Mouse (Mus musculus): ENCODE data around the gene Tmem150a.

Gene Tmem150a

GRCm38 (mm10) chr6:72355066-72355911, at the start of gene Tmem150a:
Tmem150a (plus strand) TSS chr6:72355447.
- DNase-seq (ENCODE audit: low read depth in 1 of 2, low spot score in 2 of 2) = peak in 1 of 2 experiments; percentile 9

GRCm38 (mm10) chr6:72312198-72312597, 43.0 kb upstream of the Tmem150a start:
- no peak for DNase-seq (ENCODE audit: low read depth in 1 of 2, low spot score in 2 of 2)

GRCm38 (mm10) chr6:72313124-72313867, 42.0 kb upstream of the Tmem150a start:
- no peak for DNase-seq (ENCODE audit: low read depth in 1 of 2, low spot score in 2 of 2)

DNA sequence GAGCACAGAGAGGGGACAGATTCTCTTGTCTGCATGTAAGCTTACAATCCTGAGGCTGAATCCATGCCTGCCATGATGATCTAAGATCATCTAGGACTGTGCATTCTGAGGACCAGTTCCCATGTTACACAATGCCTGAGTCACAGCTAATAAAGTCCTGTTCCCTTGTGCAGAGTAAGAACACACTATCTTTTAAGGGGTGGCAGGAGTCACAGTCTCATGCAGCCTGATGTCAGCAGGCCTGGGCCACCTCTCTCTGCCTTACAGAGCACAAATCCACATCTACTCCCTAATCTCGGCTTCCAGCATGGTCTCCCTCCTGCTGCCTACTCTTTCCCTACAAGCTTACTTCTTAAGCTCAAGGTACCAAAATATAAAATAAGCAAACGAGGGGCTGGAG, 39.9 kb upstream of the Tmem150a start:
- no peak for DNase-seq (ENCODE audit: low read depth in 1 of 2, low spot score in 2 of 2)

DNA sequence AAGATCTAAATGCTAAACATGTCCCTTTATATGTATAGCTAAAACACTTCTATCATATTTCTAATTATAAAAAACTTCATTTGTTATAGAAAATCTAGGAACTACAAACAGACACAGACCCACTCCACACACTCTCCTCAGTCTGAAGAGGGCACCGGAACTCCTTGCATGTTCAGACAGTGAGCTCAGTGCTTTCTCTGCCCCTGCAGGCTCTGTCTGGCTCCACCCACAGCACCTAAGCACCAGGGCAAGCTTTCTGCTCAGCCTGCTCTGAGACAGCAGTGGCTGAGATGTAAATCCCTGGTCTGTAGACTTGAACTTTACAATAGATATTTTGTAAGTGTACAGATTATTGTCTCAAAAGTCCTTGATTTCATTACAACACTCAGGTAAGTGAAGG, 39.2 kb upstream of the Tmem150a start:
- no peak for DNase-seq (ENCODE audit: low read depth in 1 of 2, low spot score in 2 of 2)

DNA sequence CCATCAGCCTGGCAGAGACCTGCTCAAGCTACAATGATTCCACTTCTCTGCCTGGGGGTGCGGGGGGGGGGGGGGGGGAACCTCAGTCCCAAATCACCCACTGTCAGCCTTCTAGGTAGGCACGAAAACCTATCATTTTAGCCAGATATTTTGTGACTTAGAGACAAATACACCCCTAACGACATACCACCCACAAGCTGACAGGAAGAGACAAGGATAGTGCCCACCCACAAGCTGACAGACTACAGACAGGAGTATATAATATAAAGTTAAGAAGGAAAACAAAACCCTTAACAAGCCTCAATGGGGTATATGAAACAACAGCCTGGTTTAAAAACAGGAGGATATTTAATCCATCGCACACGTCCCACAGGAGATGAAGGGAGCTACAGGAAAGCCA, 36.8 kb upstream of the Tmem150a start:
- no peak for DNase-seq (ENCODE audit: low read depth in 1 of 2, low spot score in 2 of 2)

- no peak for DNase-seq (ENCODE audit: low read depth in 1 of 2, low spot score in 2 of 2)
Observed at GRCm38 (mm10) chr6:72319019-72319418, 36.2 kb upstream of the Tmem150a start.

DNA sequence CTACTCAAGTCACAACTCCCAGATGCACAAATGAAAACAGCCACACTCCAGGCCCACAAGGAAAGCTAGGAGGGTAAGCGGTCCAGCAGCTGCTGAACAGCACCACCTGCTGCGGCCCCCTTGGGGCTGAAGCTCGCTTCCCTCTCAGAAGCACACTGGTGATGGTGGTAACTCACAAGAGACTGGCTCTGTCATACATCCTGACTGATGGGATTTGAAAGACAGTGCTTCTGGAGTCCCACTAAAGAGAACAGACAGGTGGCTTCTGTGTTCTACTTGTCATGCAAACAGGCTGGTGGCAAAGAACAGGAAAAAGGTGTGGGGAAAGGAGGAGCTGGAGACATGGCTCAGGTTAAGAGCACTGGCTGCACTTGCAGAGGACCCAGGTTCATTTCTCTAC, 32.3 kb upstream of the Tmem150a start:
- no peak for DNase-seq (ENCODE audit: low read depth in 1 of 2, low spot score in 2 of 2)

GRCm38 (mm10) chr6:72323786-72324508, 31.3 kb upstream of the Tmem150a start:
- no peak for DNase-seq (ENCODE audit: low read depth in 1 of 2, low spot score in 2 of 2)

GRCm38 (mm10) chr6:72326274-72326673, 29.0 kb upstream of the Tmem150a start:
- DNase-seq (ENCODE audit: low read depth in 1 of 2, low spot score in 2 of 2) = no peak

- DNase-seq (ENCODE audit: low read depth in 1 of 2, low spot score in 2 of 2) = no peak
Observed at GRCm38 (mm10) chr6:72329019-72329418, 26.2 kb upstream of the Tmem150a start.

- no peak for DNase-seq (ENCODE audit: low read depth in 1 of 2, low spot score in 2 of 2)
Observed at GRCm38 (mm10) chr6:72330133-72330532, 25.1 kb upstream of the Tmem150a start.

DNA sequence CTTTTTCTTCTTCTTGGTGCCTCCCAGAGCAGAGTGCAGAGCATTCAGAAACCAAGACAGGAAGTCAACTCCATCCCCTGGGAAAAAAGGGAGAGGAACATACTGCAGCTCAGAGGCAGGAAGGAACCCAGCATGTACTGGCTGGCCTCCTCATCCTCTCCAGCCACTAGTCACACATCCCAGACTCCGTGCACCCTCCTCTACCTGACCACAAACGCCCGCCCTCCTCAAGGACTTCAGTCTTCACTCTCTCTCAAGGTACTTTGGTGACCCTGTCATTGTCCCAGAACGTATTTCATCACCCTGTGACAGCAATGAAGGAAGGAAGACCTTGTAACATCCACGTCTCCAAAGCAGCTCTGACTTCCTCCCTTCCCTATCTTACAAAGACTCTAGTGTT, 22.1 kb upstream of the Tmem150a start:
- no peak for DNase-seq (ENCODE audit: low read depth in 1 of 2, low spot score in 2 of 2)

DNA sequence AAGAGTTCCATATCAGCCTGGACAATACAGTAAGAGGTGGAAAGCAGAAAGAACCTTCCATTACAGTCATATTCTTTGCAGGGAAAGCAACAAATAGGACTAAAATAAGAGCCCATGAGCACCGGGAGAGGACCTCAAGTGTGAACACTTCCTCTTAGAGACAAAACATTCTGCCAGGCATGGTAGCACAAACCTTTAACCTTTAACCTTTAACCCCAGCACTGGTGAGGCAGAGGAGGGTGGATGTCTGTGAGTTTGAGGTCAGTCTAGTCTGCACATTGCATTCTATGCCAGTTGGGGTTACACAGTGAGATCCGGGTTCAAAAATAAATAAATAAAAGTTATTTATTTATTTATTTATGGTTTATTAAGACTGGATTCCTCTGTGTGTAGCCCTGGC, 14.8 kb upstream of the Tmem150a start:
- DNase-seq (ENCODE audit: low read depth in 1 of 2, low spot score in 2 of 2) = no peak

DNA sequence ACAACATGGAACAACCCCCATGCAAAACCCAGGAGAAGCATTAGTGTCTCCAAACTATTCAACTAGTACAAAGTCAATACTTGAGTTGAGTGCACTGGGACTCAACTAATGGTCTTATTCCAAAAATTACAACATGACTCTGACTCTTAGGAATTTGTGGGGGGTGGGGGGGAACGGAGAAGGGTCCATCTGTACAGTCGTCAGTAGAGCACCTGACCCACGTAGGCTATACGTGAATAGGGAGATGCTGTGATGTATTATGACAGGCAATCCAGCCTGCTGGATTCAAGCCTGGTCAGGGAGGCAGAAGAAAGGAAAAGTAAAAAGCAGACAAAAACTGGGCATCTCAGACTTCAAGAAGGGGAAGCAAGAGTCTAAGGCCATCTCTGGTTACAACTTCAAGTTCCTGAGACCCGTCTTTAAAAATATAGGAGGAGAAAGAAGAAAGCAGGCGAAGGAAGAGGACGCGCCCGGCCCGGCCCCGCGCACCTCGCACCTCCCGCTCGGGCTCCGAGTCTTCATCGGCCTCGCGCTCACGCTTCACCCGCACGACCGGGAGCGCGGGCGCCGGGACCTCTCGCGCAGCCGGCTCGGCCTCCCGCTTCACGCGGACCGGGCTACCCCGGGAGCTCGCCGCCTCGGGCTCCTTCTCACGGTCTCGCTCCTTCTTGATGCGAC, 10.7 kb upstream of the Tmem150a start:
- no peak for DNase-seq (ENCODE audit: low read depth in 1 of 2, low spot score in 2 of 2)

GRCm38 (mm10) chr6:72345074-72345567, 10.1 kb upstream of the Tmem150a start, which contains the start of gene Usp39:
Usp39 (minus strand) TSS chr6:72345184.
- DNase-seq (ENCODE audit: low read depth in 1 of 2, low spot score in 2 of 2) = peak; percentile 72 to 77

DNA sequence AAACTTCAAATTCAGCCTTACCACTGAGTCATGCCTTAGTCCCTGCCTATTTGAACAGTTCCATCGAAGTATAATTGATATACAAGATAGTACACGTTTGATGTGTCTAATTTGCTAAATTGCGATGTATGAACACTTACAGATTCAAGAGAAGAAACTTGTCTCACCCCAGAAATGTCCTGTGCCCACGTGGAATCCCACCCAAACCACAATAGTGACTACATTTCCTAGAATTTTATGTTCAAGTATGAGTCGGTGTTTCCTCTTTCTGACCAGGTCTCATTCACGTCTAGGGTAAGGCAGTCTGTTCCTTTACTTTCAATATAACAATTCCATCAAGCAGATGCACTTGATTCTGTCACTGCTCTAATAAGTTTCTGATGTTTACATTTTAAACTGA, 9.6 kb upstream of the Tmem150a start:
- DNase-seq (ENCODE audit: low read depth in 1 of 2, low spot score in 2 of 2) = no peak

DNA sequence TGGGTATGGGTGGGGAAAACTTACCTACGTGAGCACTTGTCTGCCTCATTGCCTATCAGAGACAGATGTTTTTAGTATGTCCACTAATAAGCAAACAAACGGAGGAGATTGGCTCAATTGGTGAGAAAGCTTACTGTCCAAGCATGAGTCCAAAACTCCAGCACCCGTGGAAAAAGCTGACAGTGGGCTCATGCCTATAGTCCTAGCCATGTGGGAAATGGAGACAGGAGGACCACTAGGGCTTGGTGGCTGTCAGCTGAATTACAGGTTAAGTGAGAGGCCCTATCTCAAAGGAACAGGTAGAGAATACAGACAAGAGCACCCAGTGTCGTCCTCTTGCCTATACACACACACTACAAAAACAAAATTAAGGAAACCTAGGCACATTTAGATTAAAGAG, 9.0 kb upstream of the Tmem150a start:
- no peak for DNase-seq (ENCODE audit: low read depth in 1 of 2, low spot score in 2 of 2)

DNA sequence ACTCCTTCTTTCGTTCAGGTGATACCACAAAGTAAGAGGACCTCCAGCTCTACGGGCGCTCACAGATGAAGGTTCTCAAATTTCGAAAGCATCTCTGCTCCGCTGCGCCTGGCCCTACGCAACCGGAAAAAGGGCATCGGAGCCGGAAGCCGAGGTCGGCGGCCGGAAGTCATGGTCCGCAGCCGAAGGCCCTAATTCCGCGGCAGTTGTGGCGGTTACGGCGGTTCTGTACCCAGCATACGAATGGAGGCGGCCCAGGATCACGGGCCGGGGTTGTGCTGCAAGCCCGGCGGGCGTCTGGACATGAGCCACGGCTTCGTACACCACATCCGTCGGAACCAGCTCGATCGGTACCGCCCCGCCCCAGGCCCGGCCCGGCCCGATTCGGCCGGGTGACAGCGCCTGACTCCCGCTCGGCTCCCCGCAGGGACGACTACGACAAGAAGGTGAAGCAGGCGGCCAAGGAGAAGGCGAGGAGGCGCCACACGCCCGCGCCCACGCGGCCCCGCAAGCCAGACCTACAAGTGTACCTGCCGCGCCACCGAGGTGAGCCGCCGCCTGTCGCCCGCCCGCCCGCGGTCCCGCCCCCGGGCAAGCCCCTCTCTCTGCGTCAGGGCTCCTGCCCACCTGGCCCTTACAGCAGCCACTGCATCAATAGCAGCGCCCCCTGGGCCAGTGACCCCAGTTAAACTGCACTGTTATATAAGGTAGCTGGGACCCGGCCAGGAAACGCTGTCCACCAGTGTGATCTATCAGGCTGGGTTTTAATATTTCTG, 7.9 kb upstream of the Tmem150a start, which contains the start of gene 0610030E20Rik:
TSS of gene 0610030E20Rik (plus strand) at position 152 of the 776 bp plus-strand sequence.
- peak in 1 of 2 experiments; percentile 52 for DNase-seq (ENCODE audit: low read depth in 1 of 2, low spot score in 2 of 2)

- DNase-seq (ENCODE audit: low read depth in 1 of 2, low spot score in 2 of 2) = no peak
Observed at GRCm38 (mm10) chr6:72348411-72348810, 6.8 kb upstream of the Tmem150a start.

Data from monocyte, adult 2 months (primary cell).